13 mouse cellular contexts compared by ENCODE assay signal in the genomic region with DNA sequence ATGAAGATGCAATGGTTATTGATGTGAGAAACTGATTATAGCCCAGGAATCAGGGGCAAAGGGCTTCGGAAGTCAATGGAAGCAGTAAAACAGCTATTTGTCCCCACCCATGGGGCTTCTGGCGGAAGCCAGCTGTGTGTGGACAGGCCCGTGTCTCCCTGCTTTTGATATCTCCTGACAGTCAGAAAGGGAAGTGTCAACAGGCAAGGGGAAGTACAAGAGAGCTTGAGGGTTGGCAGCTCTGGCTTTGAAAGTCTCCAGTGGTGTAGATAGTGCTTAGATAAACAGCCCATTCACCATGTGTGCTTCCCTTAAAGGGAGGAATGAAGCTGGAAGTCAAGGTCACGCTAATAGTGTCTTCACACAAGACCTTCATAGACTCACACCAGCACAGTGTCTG.
DNase-seq lines count a peak whose midpoint lies in the region.
"Had no signal": no experiment of that assay in that cellular context is flagged by ENCODE, and none has a peak within 500 bp of the region (broad histone marks: within the 10 kb centered on the region; RNA-seq: fewer than 3 reads in every experiment).

No protein-coding gene starts in this region.

- peak; percentile 5 for DNase-seq in adrenal gland, postnatal 10 days
- DNase-seq in adrenal gland, adult 2 months, result no peak
- peak; percentile 3 for DNase-seq in lung, postnatal 14 days
- no peak for DNase-seq in lung, postnatal 10 days
- peak; percentile 7 to 12 for DNase-seq in heart, postnatal 36 days
- peak; percentile 36 for DNase-seq in skeletal muscle tissue, adult 2 months (ENCODE audit: low read depth, low spot score)
- DNase-seq in left cerebral cortex, postnatal 10 days (ENCODE audit: extremely low spot score in 1 of 2, low spot score in 2 of 2), result no peak
- no peak for DNase-seq in cerebellum, adult 11-12 months
- DNase-seq: adrenal gland, adult 8-10 months; cerebellum, adult 8-10 months; gastrocnemius, postnatal 14 days; kidney, postnatal 36 days; thymus, postnatal 36 days had no signal

- intact Hi-C loops in heart, postnatal 36 days (cut with DNase I), result no loop called here
- intact Hi-C loops in left cerebral cortex, postnatal 10 days (cut with DNase I), result no loop called here

Comparison
In these comparisons a context has a peak if more than half of its experiments do, and no peak if none do; other contexts are left out.
1. DNase-seq: peak in adrenal gland, postnatal 10 days (single experiment), lung, postnatal 14 days (single experiment), heart, postnatal 36 days (2 of 2) and skeletal muscle tissue, adult 2 months (single experiment); none in adrenal gland, adult 2 months (single experiment), lung, postnatal 10 days (single experiment), left cerebral cortex, postnatal 10 days (0 of 2) and cerebellum, adult 11-12 months (single experiment).